Mouse (Mus musculus) erythroblast, adult 5-6 weeks (primary cell): ENCODE data around the gene Cdhr3. TPM values are rescaled to one million over a fixed set of nuclear protein-coding genes. Genes with fewer than 3 reads are reported as not detected.
"Not testable (repeated sequence)": the region's sequence is repeated elsewhere in the genome, so short reads cannot be mapped to it uniquely, and the experiment has no call there.

Source experiments
- ATAC-seq: replicated peaks from 2 replicates; pipeline ENCODE4 v1.8.0; 2016; ENCODE audit warnings: moderate number of reproducible peaks, mild to moderate bottlenecking, moderate TSS enrichment, inconsistent platforms; ENCODE audit not compliant: poor library complexity, low FRiP score, severe bottlenecking
- total RNA-seq, 2 experiments: library from RNA; stranded (forward) in 1 of 2; stranded (reverse) in 1 of 2; fragments of 150-400 nt in 1 of 2; fragments of 200-764, 138-1000 nt in 1 of 2; gene quantifications; 2 replicates each; pipeline versions ENCODE4 v1.2.3 to v1.2.4; 2015 to 2017; ENCODE audit warnings: low replicate concordance in 2 of 2

Cdhr3 gene
- total RNA-seq, 2 experiments from 2014 or later: not detected

- peak; percentile 64 for ATAC-seq
These were observed 82.6 kb downstream of the Cdhr3 start for GRCm38 (mm10) chr12:33010026-33010425.

- no peak for ATAC-seq
These were observed 83.3 kb downstream of the Cdhr3 start for GRCm38 (mm10) chr12:33009206-33009966.

- no peak for ATAC-seq
These were observed 84.2 kb downstream of the Cdhr3 start for GRCm38 (mm10) chr12:33008305-33009110.

GRCm38 (mm10) chr12:33007176-33007575 lies 85.5 kb downstream of the Cdhr3 start:
- no peak for ATAC-seq

GRCm38 (mm10) chr12:33005858-33006257 lies 86.8 kb downstream of the Cdhr3 start:
- no peak for ATAC-seq

- no peak for ATAC-seq
These were observed 89.2 kb downstream of the Cdhr3 start for GRCm38 (mm10) chr12:33003339-33003965.

DNA sequence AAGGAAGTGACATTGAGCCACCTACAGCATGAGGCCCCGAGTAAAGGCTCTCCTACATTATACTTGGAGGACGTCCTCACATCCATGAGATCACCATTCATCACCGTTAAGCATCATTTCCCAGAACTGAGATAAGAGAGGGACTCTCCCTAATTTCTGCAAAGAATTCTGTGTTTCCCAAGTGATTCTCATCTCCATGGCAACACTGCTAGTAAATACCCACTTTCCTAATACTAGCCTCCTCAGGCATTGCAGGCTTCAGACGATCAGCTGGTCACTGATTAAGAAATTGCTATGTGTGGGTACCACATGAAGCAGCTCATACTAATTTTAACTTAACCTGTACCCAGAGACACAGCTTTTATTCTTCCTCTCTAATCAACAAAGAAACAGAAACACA lies 92.3 kb downstream of the Cdhr3 start:
- no peak for ATAC-seq

- ATAC-seq: not testable (repeated sequence)
These were observed 92.9 kb downstream of the Cdhr3 start for GRCm38 (mm10) chr12:32999778-33000177.

DNA sequence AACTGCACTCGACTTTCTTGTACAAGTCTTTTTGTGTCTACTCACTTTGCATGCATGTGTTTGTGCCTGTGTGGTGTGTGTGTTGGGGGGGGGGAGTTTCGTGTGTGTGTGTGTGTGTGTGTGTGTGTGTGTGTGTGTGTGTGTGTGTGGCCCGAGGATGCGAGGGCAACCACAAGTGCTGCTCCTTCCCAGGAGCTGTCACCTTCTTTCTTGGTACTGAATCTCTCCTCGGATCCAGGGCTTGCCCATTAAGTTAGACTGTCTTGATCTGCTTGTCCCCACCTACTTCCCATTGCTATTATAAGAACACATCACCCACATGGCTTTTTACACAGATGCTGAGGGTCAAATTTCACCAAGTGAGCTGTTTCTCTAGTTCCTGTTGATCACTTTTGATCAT lies 93.9 kb downstream of the Cdhr3 start:
- no peak for ATAC-seq

GRCm38 (mm10) chr12:32995081-32995834 lies 97.4 kb downstream of the Cdhr3 start:
- no peak for ATAC-seq

- ATAC-seq: no peak
These were observed 98.6 kb downstream of the Cdhr3 start for GRCm38 (mm10) chr12:32994081-32994480.

GRCm38 (mm10) chr12:32989731-32990130 lies 102.9 kb downstream of the Cdhr3 start:
- ATAC-seq: no peak

DNA sequence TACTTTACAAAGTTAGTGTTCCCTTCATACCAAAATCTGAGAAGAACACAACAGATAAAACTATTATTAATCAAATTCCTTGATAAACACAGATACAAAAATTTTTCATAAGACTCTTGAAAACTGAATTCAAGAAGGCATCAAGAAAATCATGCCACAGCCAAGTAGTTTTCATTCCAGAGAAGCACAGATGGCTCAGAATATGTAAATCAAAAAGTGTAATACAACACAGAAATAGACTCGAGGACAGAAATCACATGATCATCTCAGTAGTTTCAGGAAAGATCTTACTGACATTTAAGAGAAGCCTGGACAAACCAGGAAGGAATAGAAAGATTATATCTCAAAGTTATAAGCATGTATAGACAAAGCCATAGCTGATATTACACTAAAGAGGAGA lies 106.4 kb downstream of the Cdhr3 start:
- ATAC-seq: no peak

Other genes with a start within 250 kb of the Cdhr3 start
- 34.6 and 44.3 TPM in 2 replicates for gene Sypl, start 139.0 kb downstream of the Cdhr3 start, total RNA-seq (2015; ENCODE audit: low replicate concordance)
- 10.3 and 17.8 TPM in 2 replicates for gene Sypl, start 139.0 kb downstream of the Cdhr3 start, total RNA-seq (2017; ENCODE audit: low replicate concordance)
- 179 and 188 TPM in 2 replicates for gene Atxn7l1, start 54.8 kb upstream of the Cdhr3 start, total RNA-seq (2015; ENCODE audit: low replicate concordance)
- gene Atxn7l1, start 54.8 kb upstream of the Cdhr3 start, total RNA-seq (2017; ENCODE audit: low replicate concordance): 105 and 131 TPM in 2 replicates